Mouse (Mus musculus) ES-E14 (cell line): ENCODE data around the gene Lsm4. TPM values are rescaled to one million over a fixed set of nuclear protein-coding genes. Genes with fewer than 3 reads are reported as not detected.
A peak's percentile ranks its signal among the peaks of the same experiment; 100 is the strongest.

Source experiments
- DNase-seq: peaks from one replicate; pipeline ENCODE4 v3.0.0-alpha.2; 2013; ENCODE audit warnings: low read depth, low spot score
- H3K27ac ChIP-seq: 2 replicates; pipeline ENCODE4 v1.5.1; 2012; ENCODE audit warnings: low read depth, mild to moderate bottlenecking, low read length, moderate library complexity, mixed read lengths; ENCODE audit not compliant: poor library complexity, insufficient read depth, severe bottlenecking
- H3K36me3 ChIP-seq: 2 replicates; pipeline ENCODE4 v1.6.1; 2012; ENCODE audit warnings: mild to moderate bottlenecking, low read length, moderate library complexity, mixed read lengths; ENCODE audit not compliant: control insufficient read depth, poor library complexity, insufficient read depth, severe bottlenecking
- H3K4me1 ChIP-seq, 2 experiments: fragments of 150-350 bp in 1 of 2; sonication (generic) in 1 of 2; 2 replicates each; pipeline ENCODE4 v1.6.1; 2012; ENCODE audit warnings: low read length in 2 of 2, mild to moderate bottlenecking in 1 of 2, mixed read lengths in 1 of 2; ENCODE audit not compliant: control insufficient read depth in 2 of 2, insufficient read depth in 2 of 2, poor library complexity in 1 of 2
- H3K4me3 ChIP-seq, 2 experiments: fragments of 150-350 bp in 1 of 2; sonication (generic) in 1 of 2; 2 replicates each; pipeline ENCODE4 v1.5.1; 2012; ENCODE audit warnings: low read length in 2 of 2, low read depth in 1 of 2, mild to moderate bottlenecking in 1 of 2, mixed read lengths in 1 of 2; ENCODE audit not compliant: insufficient read depth in 1 of 2, poor library complexity in 1 of 2, severe bottlenecking in 1 of 2
- H3K9ac ChIP-seq: 2 replicates; pipeline ENCODE4 v1.6.1; 2012; ENCODE audit warnings: low read depth, mild to moderate bottlenecking, low read length, mixed read lengths; ENCODE audit not compliant: poor library complexity, insufficient read depth, severe bottlenecking
- H3K9me3 ChIP-seq: fragments of 150-350 bp; sonication (generic); 2 replicates; pipeline ENCODE4 v1.6.1; 2012; ENCODE audit warnings: low read depth, mild to moderate bottlenecking, low read length; ENCODE audit not compliant: control insufficient read depth, insufficient read depth
- CHD2 ChIP-seq: IDR thresholded peaks from 2 replicates; pipeline ENCODE4 v1.6.1; 2014; ENCODE audit warnings: mild to moderate bottlenecking, low read depth, low read length, inconsistent platforms
- HCFC1 ChIP-seq: IDR thresholded peaks from 2 replicates; pipeline ENCODE4 v1.6.1; 2012; ENCODE audit warnings: low read length, inconsistent platforms, borderline replicate concordance; ENCODE audit not compliant: insufficient read depth
- MAFK ChIP-seq: IDR thresholded peaks from 2 replicates; pipeline ENCODE4 v1.6.1; 2014; ENCODE audit warnings: mild to moderate bottlenecking, low read depth, low read length, inconsistent platforms; ENCODE audit not compliant: insufficient read depth
- ZC3H11A ChIP-seq: IDR thresholded peaks from 2 replicates; pipeline ENCODE4 v1.6.1; 2012; ENCODE audit warnings: low read depth, mild to moderate bottlenecking, inconsistent platforms, low read length, borderline replicate concordance
- ZNF384 ChIP-seq: IDR thresholded peaks from 2 replicates; pipeline ENCODE4 v1.6.1; 2012; ENCODE audit warnings: low read depth, low read length, inconsistent platforms
- in situ Hi-C, 2 experiments: fragments of 600-800 bp; cut with MboI; formaldehyde crosslinking; loops; one replicate each; pipeline ENCODE4 v1.15.1; 2025; ENCODE audit warnings: low sequenced_read_pairs in 2 of 2, inconsistent platforms in 1 of 2; ENCODE audit not compliant: unreplicated experiment in 2 of 2
- total RNA-seq: library from RNA; depleted of rRNA; stranded (reverse); fragments of 300-350 nt; gene quantifications from 2 replicates; pipeline ENCODE4 v1.2.3, GENCODE M21; 2012

Lsm4 gene
- total RNA-seq, 1 experiment = 171 TPM

DNA sequence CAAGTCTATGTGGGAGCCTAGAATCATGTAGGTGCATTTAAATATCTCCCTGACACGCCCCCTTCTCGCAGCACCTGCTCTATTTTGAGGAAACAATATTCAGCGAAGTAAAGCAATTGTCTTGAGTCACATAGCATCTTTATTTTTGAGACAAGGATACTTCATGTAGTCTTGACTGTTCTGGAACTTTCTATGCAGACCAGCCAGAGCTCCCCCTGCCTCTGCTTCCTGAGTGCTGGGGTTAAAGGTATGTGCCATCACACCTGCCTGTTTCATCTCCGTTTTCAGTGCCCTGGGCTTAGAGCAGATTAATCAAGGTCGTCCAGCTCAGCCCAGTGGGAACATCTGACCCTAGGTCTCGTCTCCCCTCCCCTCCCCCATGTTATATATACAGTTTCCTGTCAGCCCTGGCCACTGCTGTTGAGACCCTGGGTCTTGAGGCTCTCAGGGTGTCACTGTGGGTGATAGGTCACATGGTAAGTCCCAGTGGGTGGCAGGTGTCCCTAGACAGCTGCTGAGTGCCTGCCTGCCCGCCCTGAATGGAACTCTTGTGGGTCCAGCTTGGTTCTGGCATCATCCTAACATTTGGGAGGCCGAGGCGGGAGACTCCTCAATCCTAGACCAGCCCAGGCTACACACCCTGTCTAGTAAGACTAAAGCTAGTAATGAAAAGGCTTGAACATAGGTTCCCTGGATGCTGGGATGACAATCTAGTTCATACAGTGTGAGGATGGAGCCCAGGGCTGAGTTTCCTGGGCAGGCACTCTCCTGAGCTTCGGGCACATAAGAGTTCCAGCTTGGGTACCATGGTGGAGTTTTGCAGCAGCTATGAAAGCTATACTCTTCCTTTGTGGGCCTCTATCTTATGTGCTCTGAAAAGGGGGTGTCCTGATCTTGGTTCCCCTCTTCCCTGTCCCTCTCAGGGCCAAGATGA, 28.3 kb downstream of the Lsm4 start:
- no peak for DNase-seq
- peaks cover 3 to 13% of the 10 kb centered on the region in 2 experiments; a peak in 3 of 4 replicates for H3K4me1 ChIP-seq
- H3K9me3 ChIP-seq = no peaks in the 10 kb centered on the region
- H3K36me3 ChIP-seq = no peaks in the 10 kb centered on the region
- TF ChIP-seq MAFK (no peak), CHD2 (no peak)
- in situ Hi-C loops = no loop called here
- peak overlapping the region; percentile 81 to 89 for H3K4me3 ChIP-seq
- peak overlapping the region; percentile 97; the same call in 1 of the 2 replicates for H3K9ac ChIP-seq
- no peak overlapping the region for H3K27ac ChIP-seq

DNA sequence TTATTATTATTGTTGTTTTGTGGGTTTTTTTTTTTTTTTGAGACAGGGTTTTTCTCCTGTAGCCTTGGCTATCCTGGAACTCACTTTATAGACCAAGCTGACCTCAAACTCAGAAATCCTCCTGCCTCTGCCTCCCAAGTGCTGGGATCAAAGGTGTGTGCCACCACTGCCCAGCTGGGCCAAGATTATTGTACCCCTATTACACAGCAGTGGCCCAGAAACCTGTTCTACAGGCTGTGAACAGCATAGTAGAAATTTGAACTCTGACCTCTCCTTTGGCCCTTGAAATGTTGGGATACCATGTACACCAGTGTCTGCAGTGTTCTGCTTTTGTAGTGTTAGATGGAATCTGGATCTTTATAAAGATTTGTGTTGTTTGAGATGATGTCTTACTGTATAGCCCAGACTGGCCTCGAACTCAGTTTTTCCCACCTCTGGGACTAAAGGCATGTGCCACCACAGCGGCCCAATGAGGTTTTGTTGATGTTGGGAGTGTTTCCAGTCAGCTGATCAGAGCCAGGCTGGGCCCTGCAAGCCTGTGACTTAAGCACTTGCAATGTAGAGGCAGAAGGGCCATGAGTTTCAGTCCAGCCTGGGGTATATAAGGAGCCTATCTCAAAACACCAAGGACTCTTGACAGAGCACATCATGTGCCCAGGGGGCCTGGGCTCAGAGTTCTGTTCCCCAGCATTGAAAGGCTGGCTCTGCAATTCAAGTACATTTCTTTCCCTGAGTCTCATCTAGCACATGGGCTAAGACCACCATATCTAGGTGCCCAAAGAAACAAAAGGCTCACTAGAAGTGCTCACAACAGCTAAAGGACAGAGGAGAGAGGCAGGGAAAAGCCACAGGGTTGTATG, 29.2 kb downstream of the Lsm4 start:
- H3K9me3 ChIP-seq = no peaks in the 10 kb centered on the region
- H3K4me3 ChIP-seq = no peak overlapping the region
- no peaks in the 10 kb centered on the region for H3K36me3 ChIP-seq
- DNase-seq = no peak
- peaks cover 3 to 10% of the 10 kb centered on the region in 2 experiments; a peak in 3 of 4 replicates for H3K4me1 ChIP-seq
- in situ Hi-C loops = no loop called here
- H3K27ac ChIP-seq = no peak overlapping the region
- TF ChIP-seq HCFC1 (no peak), ZNF384 (no peak)
- no peak overlapping the region for H3K9ac ChIP-seq

DNA sequence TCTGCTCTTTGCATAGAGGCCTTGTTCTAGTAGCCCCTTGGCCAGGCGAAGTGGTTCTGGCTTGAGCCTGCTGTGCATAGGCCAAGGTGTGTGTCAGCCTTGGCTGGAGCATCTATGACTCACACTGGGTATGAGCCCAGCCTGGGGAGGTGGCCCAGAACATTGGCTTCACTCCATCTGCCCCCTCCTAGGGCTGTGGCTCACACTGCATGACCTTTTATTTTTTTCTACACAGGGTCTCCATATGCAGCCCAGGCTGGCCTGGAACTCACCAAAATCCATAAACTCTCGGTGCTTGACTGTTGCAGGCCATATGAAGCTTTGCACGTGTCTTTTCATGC, 29.8 kb downstream of the Lsm4 start:
- Histone ChIP-seq H3K4me3 (no peak overlapping the region), H3K36me3 (no peaks in the 10 kb centered on the region), H3K9me3 (no peaks in the 10 kb centered on the region), H3K4me1 (peaks cover 0 to 5% of the 10 kb centered on the region in 2 experiments; a peak in 2 of 4 replicates), H3K27ac (no peak overlapping the region), H3K9ac (no peak overlapping the region)
- in situ Hi-C loops = no loop called here
- TF ChIP-seq MAFK (no peak), ZNF384 (no peak), ZC3H11A (no peak), CHD2 (no peak), HCFC1 (no peak)
- DNase-seq = no peak

DNA sequence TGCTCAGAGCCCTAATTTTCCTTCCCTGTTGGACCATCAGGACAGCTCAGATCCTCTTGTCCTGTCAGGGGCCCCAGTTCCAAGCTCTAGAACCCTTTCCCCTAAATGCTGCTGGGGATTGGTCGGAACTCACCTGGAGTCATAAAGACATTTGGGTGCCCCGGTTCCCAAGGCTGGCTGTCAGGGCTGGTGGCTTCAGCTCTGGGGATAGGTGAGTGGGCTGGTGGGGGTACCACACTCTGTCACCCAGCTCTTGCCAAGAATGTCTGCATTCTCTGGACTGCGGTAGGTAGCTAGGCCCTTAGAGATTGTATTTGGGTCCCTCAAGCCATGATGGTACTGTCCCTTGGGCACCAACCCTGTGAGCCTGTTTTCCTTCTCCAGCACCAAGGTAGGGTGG, 30.2 kb downstream of the Lsm4 start, which contains the start of gene Iqcn:
Gene Iqcn, plus strand, starts transcription at position 171 of the 400 bp plus-strand sequence.
- Histone ChIP-seq H3K4me3 (no peak within 1 kb of the TSS), H3K4me1 (peaks cover 0 to 4% of the 10 kb centered on the region in 2 experiments; a peak in 1 of 4 replicates), H3K9me3 (no peaks in the 10 kb centered on the region), H3K9ac (no peak within 1 kb of the TSS), H3K36me3 (no peaks in the 10 kb centered on the region), H3K27ac (no peak within 1 kb of the TSS)
- in situ Hi-C loops = no loop called here
- no peak for DNase-seq
- TF ChIP-seq HCFC1 = no peak
